Mouse (Mus musculus): Measurements from ENCODE around the gene Gm13539. TPM values are rescaled to one million over a fixed set of nuclear protein-coding genes. Genes with fewer than 3 reads are reported as not detected.
"Not testable (repeated sequence)": the region's sequence is repeated elsewhere in the genome, so short reads cannot be mapped to it uniquely, and the experiment has no call there.

Gm13539 gene
- polyA plus RNA-seq (2014; fragmentation: Nextera tagmentation; extraction: Ambion mirVana): not detected in 2 replicates

- WGBS: 95% methylated on average over 3 of the region's 3 CpGs
- Histone ChIP-seq H3K9me3 (ENCODE audit: control insufficient read depth, low read length) (no peaks in the 10 kb centered on the region), H3K4me1 (replicated peaks; ENCODE audit: control insufficient read depth, insufficient read depth, low read length) (no peaks in the 10 kb centered on the region), H3K27me3 (ENCODE audit: control insufficient read depth, insufficient read depth, low read length) (no peaks in the 10 kb centered on the region), H3K9ac (no peak within 1 kb of the TSS), H3K36me3 (replicated peaks; ENCODE audit: control insufficient read depth, insufficient read depth) (no peaks in the 10 kb centered on the region), H3K27ac (no peak within 1 kb of the TSS), H3K4me3 (replicated peaks; ENCODE audit: low read length) (no peak within 1 kb of the TSS), H3K4me2 (replicated peaks) (no peak within 1 kb of the TSS)
- no peak for DNase-seq (ENCODE audit: low spot score)
- no peak for ATAC-seq (ENCODE audit: low FRiP score)
Measured at GRCm38 (mm10) chr2:25781957-25782356, at the start of gene Gm13539. Gene Gm13539, plus strand, starts transcription at chr2:25782257.

- H3K4me1 ChIP-seq (replicated peaks; ENCODE audit: control insufficient read depth, insufficient read depth, low read length): no peaks in the 10 kb centered on the region
- DNase-seq (ENCODE audit: low spot score): no peak
- peaks cover 4% of the 10 kb centered on the region; the same call in 1 of the 2 replicates for H3K9me3 ChIP-seq (ENCODE audit: control insufficient read depth, low read length)
- no peak overlapping the region for H3K4me2 ChIP-seq (replicated peaks)
- ATAC-seq (ENCODE audit: low FRiP score): no peak
- WGBS: 74% methylated on average over 2 of the region's 2 CpGs
- H3K36me3 ChIP-seq (replicated peaks; ENCODE audit: control insufficient read depth, insufficient read depth): no peaks in the 10 kb centered on the region
- no peak overlapping the region for H3K9ac ChIP-seq
- H3K4me3 ChIP-seq (replicated peaks; ENCODE audit: low read length): no peak overlapping the region
- no peaks in the 10 kb centered on the region for H3K27me3 ChIP-seq (ENCODE audit: control insufficient read depth, insufficient read depth, low read length)
- no peak overlapping the region for H3K27ac ChIP-seq
Measured at GRCm38 (mm10) chr2:25733199-25733930, 48.7 kb upstream of the Gm13539 start.

- not testable (repeated sequence) for H3K4me1 ChIP-seq (replicated peaks; ENCODE audit: control insufficient read depth, insufficient read depth, low read length); H3K4me3 ChIP-seq (replicated peaks; ENCODE audit: low read length); ATAC-seq (ENCODE audit: low FRiP score); H3K9me3 ChIP-seq (ENCODE audit: control insufficient read depth, low read length); H3K27me3 ChIP-seq (ENCODE audit: control insufficient read depth, insufficient read depth, low read length); H3K27ac ChIP-seq; H3K9ac ChIP-seq; H3K36me3 ChIP-seq (replicated peaks; ENCODE audit: control insufficient read depth, insufficient read depth); H3K4me2 ChIP-seq (replicated peaks); DNase-seq (ENCODE audit: low spot score)
- WGBS: 70% methylated on average over 3 of the region's 3 CpGs
Measured at GRCm38 (mm10) chr2:25736709-25737108, 45.3 kb upstream of the Gm13539 start, which contains the start of gene Obp2b. Gene Obp2b, plus strand, starts transcription at chr2:25737009.

GRCm38 (mm10) chr2:25741671-25742070, 40.4 kb upstream of the Gm13539 start:
- Histone ChIP-seq H3K36me3 (replicated peaks; ENCODE audit: control insufficient read depth, insufficient read depth) (no peaks in the 10 kb centered on the region), H3K27ac (no peak overlapping the region), H3K4me3 (replicated peaks; ENCODE audit: low read length) (no peak overlapping the region), H3K4me2 (replicated peaks) (no peak overlapping the region), H3K4me1 (replicated peaks; ENCODE audit: control insufficient read depth, insufficient read depth, low read length) (no peaks in the 10 kb centered on the region), H3K9ac (no peak overlapping the region), H3K9me3 (ENCODE audit: control insufficient read depth, low read length) (no peaks in the 10 kb centered on the region), H3K27me3 (ENCODE audit: control insufficient read depth, insufficient read depth, low read length) (no peaks in the 10 kb centered on the region)
- ATAC-seq (ENCODE audit: low FRiP score) (no peak), DNase-seq (ENCODE audit: low spot score) (no peak)
- WGBS: 75% methylated on average over 1 of the region's 1 CpGs

- Histone ChIP-seq H3K4me3 (replicated peaks; ENCODE audit: low read length) (no peak overlapping the region), H3K9ac (no peak overlapping the region), H3K9me3 (ENCODE audit: control insufficient read depth, low read length) (no peaks in the 10 kb centered on the region), H3K4me2 (replicated peaks) (no peak overlapping the region), H3K36me3 (replicated peaks; ENCODE audit: control insufficient read depth, insufficient read depth) (no peaks in the 10 kb centered on the region), H3K27me3 (ENCODE audit: control insufficient read depth, insufficient read depth, low read length) (no peaks in the 10 kb centered on the region), H3K4me1 (replicated peaks; ENCODE audit: control insufficient read depth, insufficient read depth, low read length) (no peaks in the 10 kb centered on the region), H3K27ac (no peak overlapping the region)
- ATAC-seq (ENCODE audit: low FRiP score) (no peak), DNase-seq (ENCODE audit: low spot score) (no peak)
- 89% methylated on average over 1 of the region's 1 CpGs for WGBS
Measured at GRCm38 (mm10) chr2:25754201-25754600, 27.9 kb upstream of the Gm13539 start.

GRCm38 (mm10) chr2:25758064-25758625, 23.9 kb upstream of the Gm13539 start:
- H3K9me3 ChIP-seq (ENCODE audit: control insufficient read depth, low read length): no peaks in the 10 kb centered on the region
- H3K9ac ChIP-seq: no peak overlapping the region
- no peak overlapping the region for H3K4me3 ChIP-seq (replicated peaks; ENCODE audit: low read length)
- no peaks in the 10 kb centered on the region for H3K27me3 ChIP-seq (ENCODE audit: control insufficient read depth, insufficient read depth, low read length)
- no peaks in the 10 kb centered on the region for H3K36me3 ChIP-seq (replicated peaks; ENCODE audit: control insufficient read depth, insufficient read depth)
- no peak overlapping the region for H3K27ac ChIP-seq
- no peaks in the 10 kb centered on the region for H3K4me1 ChIP-seq (replicated peaks; ENCODE audit: control insufficient read depth, insufficient read depth, low read length)
- ATAC-seq (ENCODE audit: low FRiP score) (no peak), DNase-seq (ENCODE audit: low spot score) (no peak)
- no peak overlapping the region for H3K4me2 ChIP-seq (replicated peaks)
- 61% methylated on average over 4 of the region's 4 CpGs for WGBS

GRCm38 (mm10) chr2:25765269-25765668, 16.8 kb upstream of the Gm13539 start, which contains the start of gene Lcn3:
Gene Lcn3, plus strand, starts transcription at chr2:25765569.
- Histone ChIP-seq H3K4me2 (replicated peaks) (no peak within 1 kb of the TSS), H3K9ac (no peak within 1 kb of the TSS), H3K36me3 (replicated peaks; ENCODE audit: control insufficient read depth, insufficient read depth) (no peaks in the 10 kb centered on the region), H3K4me1 (replicated peaks; ENCODE audit: control insufficient read depth, insufficient read depth, low read length) (no peaks in the 10 kb centered on the region), H3K27me3 (ENCODE audit: control insufficient read depth, insufficient read depth, low read length) (no peaks in the 10 kb centered on the region), H3K4me3 (replicated peaks; ENCODE audit: low read length) (no peak within 1 kb of the TSS), H3K9me3 (ENCODE audit: control insufficient read depth, low read length) (no peaks in the 10 kb centered on the region), H3K27ac (no peak within 1 kb of the TSS)
- ATAC-seq (ENCODE audit: low FRiP score): no peak
- DNase-seq (ENCODE audit: low spot score): no peak
- WGBS: 45% methylated on average over 2 of the region's 2 CpGs

- H3K27me3 ChIP-seq (ENCODE audit: control insufficient read depth, insufficient read depth, low read length): no peaks in the 10 kb centered on the region
- H3K9ac ChIP-seq: no peak overlapping the region
- H3K4me3 ChIP-seq (replicated peaks; ENCODE audit: low read length): no peak overlapping the region
- no peaks in the 10 kb centered on the region for H3K36me3 ChIP-seq (replicated peaks; ENCODE audit: control insufficient read depth, insufficient read depth)
- no peaks in the 10 kb centered on the region for H3K4me1 ChIP-seq (replicated peaks; ENCODE audit: control insufficient read depth, insufficient read depth, low read length)
- no peak overlapping the region for H3K27ac ChIP-seq
- 83% methylated on average over 4 of the region's 4 CpGs for WGBS
- no peaks in the 10 kb centered on the region for H3K9me3 ChIP-seq (ENCODE audit: control insufficient read depth, low read length)
- DNase-seq (ENCODE audit: low spot score) (no peak), ATAC-seq (ENCODE audit: low FRiP score) (no peak)
- H3K4me2 ChIP-seq (replicated peaks): no peak overlapping the region
Measured at GRCm38 (mm10) chr2:25767764-25768163, 14.3 kb upstream of the Gm13539 start.

- no peak overlapping the region for H3K4me3 ChIP-seq (replicated peaks; ENCODE audit: low read length)
- H3K4me1 ChIP-seq (replicated peaks; ENCODE audit: control insufficient read depth, insufficient read depth, low read length): no peaks in the 10 kb centered on the region
- H3K9ac ChIP-seq: no peak overlapping the region
- H3K27me3 ChIP-seq (ENCODE audit: control insufficient read depth, insufficient read depth, low read length): no peaks in the 10 kb centered on the region
- DNase-seq (ENCODE audit: low spot score) (no peak), ATAC-seq (ENCODE audit: low FRiP score) (no peak)
- no peak overlapping the region for H3K27ac ChIP-seq
- no peaks in the 10 kb centered on the region for H3K9me3 ChIP-seq (ENCODE audit: control insufficient read depth, low read length)
- 90% methylated on average over 2 of the region's 2 CpGs for WGBS
- H3K4me2 ChIP-seq (replicated peaks): no peak overlapping the region
- no peaks in the 10 kb centered on the region for H3K36me3 ChIP-seq (replicated peaks; ENCODE audit: control insufficient read depth, insufficient read depth)
Measured at GRCm38 (mm10) chr2:25773507-25773906, 8.6 kb upstream of the Gm13539 start.
